Mouse (Mus musculus) MEL (cell line): Measurements from ENCODE around the gene Ubac2.

ENCODE experiments used
- CHD1 ChIP-seq: IDR thresholded peaks from 2 replicates; pipeline ENCODE4 v1.6.1; 2012; ENCODE audit warnings: low read depth, mild to moderate bottlenecking, inconsistent platforms, low read length, improper control_type of control experiment
- CTCF ChIP-seq, 3 experiments: IDR thresholded peaks in 2 of 3; conservative IDR thresholded peaks in 1 of 3; 2 replicates each; pipeline ENCODE4 v1.5.1; 2011 to 2012; ENCODE audit warnings: low read length in 3 of 3, low read depth in 2 of 3, mild to moderate bottlenecking in 2 of 3, improper control_type of control experiment in 1 of 3, inconsistent platforms in 1 of 3, mixed read lengths in 1 of 3, moderate library complexity in 1 of 3; ENCODE audit not compliant: control insufficient read depth in 1 of 3, insufficient read depth in 1 of 3, poor library complexity in 1 of 3, severe bottlenecking in 1 of 3
- ELF1 ChIP-seq: IDR thresholded peaks from 2 replicates; pipeline ENCODE4 v1.6.1; 2014; ENCODE audit warnings: low read depth, mild to moderate bottlenecking, inconsistent platforms, low read length, improper control_type of control experiment, moderate library complexity
- EP300 ChIP-seq, 2 experiments: IDR thresholded peaks; 2 replicates each; pipeline ENCODE4 v1.6.1; 2011; ENCODE audit warnings: improper control_type of control experiment in 2 of 2, low read length in 2 of 2, low read depth in 1 of 2, mild to moderate bottlenecking in 1 of 2
- GATA1 ChIP-seq: IDR thresholded peaks from 2 replicates; pipeline ENCODE4 v1.6.1; 2011; ENCODE audit warnings: low read depth, low read length, improper control_type of control experiment
- POLR2A ChIP-seq, 2 experiments: IDR thresholded peaks; 2 replicates each; pipeline ENCODE4 v1.6.1; 2011 to 2012; ENCODE audit warnings: low read length in 2 of 2, mild to moderate bottlenecking in 2 of 2, control low read depth in 1 of 2, improper control_type of control experiment in 1 of 2, low read depth in 1 of 2, moderate library complexity in 1 of 2; ENCODE audit not compliant: control insufficient read depth in 1 of 2, insufficient read depth in 1 of 2, poor library complexity in 1 of 2
- SMC3 ChIP-seq: IDR thresholded peaks from 2 replicates; pipeline ENCODE4 v1.6.1; 2011; ENCODE audit warnings: low read depth, low read length, improper control_type of control experiment
- TAL1 ChIP-seq: IDR thresholded peaks from 2 replicates; pipeline ENCODE4 v1.6.1; 2012; ENCODE audit warnings: mild to moderate bottlenecking, inconsistent platforms, low read length, moderate library complexity, mixed read lengths

DNA sequence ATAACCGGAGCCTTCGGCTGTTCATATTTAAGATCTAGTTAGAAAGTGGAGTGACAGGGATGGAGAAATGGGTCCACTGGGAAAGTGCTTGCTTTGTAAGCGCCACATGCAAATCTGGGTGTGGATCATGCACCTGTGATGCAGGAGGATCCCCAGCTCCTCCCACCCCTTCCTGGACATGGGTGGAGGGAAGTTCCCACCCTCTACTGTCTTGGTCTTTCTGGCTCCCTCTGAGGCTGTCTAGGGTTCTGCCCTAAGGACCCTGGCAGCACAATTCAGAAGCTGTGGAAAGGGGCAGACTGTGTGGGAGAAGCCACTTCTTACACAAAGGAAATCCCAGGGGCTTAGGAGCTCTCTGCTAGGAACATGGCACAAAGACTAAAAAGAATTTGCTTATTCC is 53.2 kb downstream of the Ubac2 start:
- TF ChIP-seq SMC3 (no peak), EP300 (IDR thresholded peaks at IDR 0.05; ENCODE audit: low read depth in 1 of 2, low read length in 2 of 2) (no peak), TAL1 (no peak), CTCF (IDR thresholded peaks at IDR 0.05 in 2 of 3, conservative IDR thresholded peaks at IDR 0.05 in 1 of 3; ENCODE audit: control insufficient read depth in 1 of 3, insufficient read depth in 1 of 3, low read depth in 2 of 3, low read length in 3 of 3, poor library complexity in 1 of 3, severe bottlenecking in 1 of 3) (no peak), ELF1 (no peak), GATA1 (no peak), POLR2A (IDR thresholded peaks at IDR 0.05; ENCODE audit: control insufficient read depth in 1 of 2, insufficient read depth in 1 of 2, low read depth in 1 of 2, low read length in 2 of 2, poor library complexity in 1 of 2) (no peak), CHD1 (no peak)
